Mouse (Mus musculus) bone marrow macrophage, adult 2 months (primary cell): ENCODE data around the gene Wrap73.

ENCODE experiments used
- CTCF ChIP-seq: IDR thresholded peaks from 2 replicates; pipeline ENCODE4 v1.5.1; 2012; ENCODE audit warnings: low read depth, mild to moderate bottlenecking, low read length, moderate library complexity
- POLR2A ChIP-seq: IDR thresholded peaks from 2 replicates; pipeline ENCODE4 v1.6.1; 2012; ENCODE audit warnings: mild to moderate bottlenecking, low read depth, low read length, borderline replicate concordance

GRCm38 (mm10) chr4:154213586-154213985 lies 71.4 kb downstream of the Wrap73 start:
- TF ChIP-seq POLR2A (no peak), CTCF (no peak)
